Mouse (Mus musculus) bone marrow macrophage, adult 2 months (primary cell): Measurements from ENCODE around the gene Homer3. TPM values are rescaled to one million over a fixed set of nuclear protein-coding genes. Genes with fewer than 3 reads are reported as not detected.

Experiments
- H3K27ac ChIP-seq: 2 replicates; pipeline ENCODE4 v1.5.1; 2012; ENCODE audit warnings: low read depth, low read length; ENCODE audit not compliant: insufficient read depth
- H3K4me1 ChIP-seq: 2 replicates; pipeline ENCODE4 v1.6.1; 2012; ENCODE audit warnings: low read length; ENCODE audit not compliant: control insufficient read depth, insufficient read depth
- H3K4me3 ChIP-seq: 2 replicates; pipeline ENCODE4 v1.5.1; 2012; ENCODE audit warnings: mild to moderate bottlenecking, low read length, moderate library complexity; ENCODE audit not compliant: insufficient read depth
- CTCF ChIP-seq: IDR thresholded peaks from 2 replicates; pipeline ENCODE4 v1.5.1; 2012; ENCODE audit warnings: low read depth, mild to moderate bottlenecking, low read length, moderate library complexity
- POLR2A ChIP-seq: IDR thresholded peaks from 2 replicates; pipeline ENCODE4 v1.6.1; 2012; ENCODE audit warnings: mild to moderate bottlenecking, low read depth, low read length, borderline replicate concordance
- polyA plus RNA-seq: library from polyadenylated mRNA; stranded (reverse); fragments of >200 nt; gene quantifications from 2 replicates; pipeline ENCODE4 v1.2.4, GENCODE M21; 2012; ENCODE audit not compliant: missing spikeins, insufficient read depth, insufficient read length

Gene Homer3
- polyA plus RNA-seq, 1 experiment, result 29.3 TPM

DNA sequence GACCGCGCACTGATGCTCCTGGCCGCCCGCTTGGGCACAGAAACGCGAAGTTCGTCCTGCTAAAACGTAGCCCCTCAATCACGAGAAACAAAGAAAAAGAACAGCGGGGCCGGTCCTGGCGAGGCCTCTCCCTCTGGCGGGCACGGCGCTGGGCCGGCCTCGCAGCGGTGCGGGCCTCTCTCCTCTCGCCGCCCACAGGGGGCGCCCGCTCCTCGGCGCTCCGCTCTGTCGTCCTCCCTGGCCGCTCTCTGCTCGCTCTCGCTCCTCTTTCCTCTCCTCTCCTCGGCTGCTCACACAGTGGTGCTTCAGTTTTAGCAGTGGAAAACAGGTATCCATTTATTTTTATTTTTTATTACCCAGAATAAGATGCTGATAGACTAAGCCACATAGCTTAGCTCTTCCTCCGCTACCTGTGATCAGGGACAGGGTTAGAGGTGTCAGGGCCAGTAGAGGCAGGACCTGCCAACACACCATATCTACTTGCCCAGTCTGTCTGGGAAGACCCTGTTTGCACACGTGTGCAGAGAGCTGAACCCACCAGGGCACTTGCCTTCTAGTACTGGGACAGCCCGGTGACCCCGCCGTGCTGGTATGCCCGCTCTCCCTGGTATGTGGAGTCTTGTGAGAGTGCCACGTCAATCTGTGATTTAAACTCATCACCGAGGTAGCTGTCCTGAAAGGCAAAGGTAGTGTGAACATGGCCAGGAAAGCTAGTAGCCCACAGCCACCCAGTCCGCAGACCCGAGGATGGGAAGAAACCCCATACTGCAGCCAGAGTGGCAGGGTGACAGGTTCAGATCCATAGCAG, 49.6 kb downstream of the Homer3 start:
- TF ChIP-seq POLR2A (no peak), CTCF (no peak)
- Histone ChIP-seq H3K27ac (no peak overlapping the region), H3K4me3 (no peak overlapping the region), H3K4me1 (no peaks in the 10 kb centered on the region)

DNA sequence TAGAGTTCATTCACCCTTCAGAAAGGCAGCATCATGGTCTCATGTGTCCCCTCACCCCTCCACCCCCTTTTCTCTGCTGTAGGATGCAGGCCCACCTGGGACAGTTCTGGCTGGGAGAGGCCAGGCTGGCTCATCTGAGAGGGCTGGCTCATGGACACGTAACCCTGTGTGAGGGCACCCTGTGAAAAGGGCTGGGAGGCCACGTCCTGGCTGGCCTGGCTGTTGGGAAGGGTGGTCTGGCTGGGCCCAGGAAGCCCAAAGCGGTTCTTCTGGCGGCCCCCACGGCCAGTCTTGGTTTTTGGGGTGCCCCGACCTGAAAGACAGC, 50.2 kb downstream of the Homer3 start:
- TF ChIP-seq CTCF, result no peak
- no peak for TF ChIP-seq POLR2A
- Histone ChIP-seq H3K4me3 (no peak overlapping the region), H3K27ac (no peak overlapping the region), H3K4me1 (no peaks in the 10 kb centered on the region)

- H3K4me3 ChIP-seq, result no peak overlapping the region
- H3K4me1 ChIP-seq, result peaks cover 16% of the 10 kb centered on the region
- TF ChIP-seq CTCF, result no peak
- TF ChIP-seq POLR2A, result no peak
- H3K27ac ChIP-seq, result no peak overlapping the region
Observed at GRCm38 (mm10) chr8:70338931-70339330, 56.3 kb downstream of the Homer3 start.

DNA sequence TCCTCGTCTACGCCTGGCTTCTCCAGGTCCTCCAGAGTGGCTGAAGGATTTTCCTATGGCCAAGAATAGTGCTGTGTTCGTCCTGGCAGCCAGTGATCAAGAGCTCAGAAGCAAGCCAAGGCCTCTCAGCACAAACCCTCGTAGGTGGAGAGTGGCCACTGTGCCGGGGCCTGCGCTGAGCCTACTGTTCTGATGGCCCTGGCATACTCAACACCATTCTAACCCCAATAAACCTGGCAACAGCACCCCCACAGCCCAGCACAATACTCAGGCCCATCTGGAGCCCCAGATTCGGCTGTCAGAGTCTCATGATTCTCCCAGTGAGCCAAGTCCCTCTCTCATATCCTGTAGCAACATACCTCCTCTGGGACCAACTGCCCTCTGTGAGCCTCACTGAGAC, 58.0 kb downstream of the Homer3 start:
- Histone ChIP-seq H3K4me1 (peaks cover 16% of the 10 kb centered on the region), H3K4me3 (no peak overlapping the region), H3K27ac (no peak overlapping the region)
- TF ChIP-seq CTCF (no peak), POLR2A (no peak)

DNA sequence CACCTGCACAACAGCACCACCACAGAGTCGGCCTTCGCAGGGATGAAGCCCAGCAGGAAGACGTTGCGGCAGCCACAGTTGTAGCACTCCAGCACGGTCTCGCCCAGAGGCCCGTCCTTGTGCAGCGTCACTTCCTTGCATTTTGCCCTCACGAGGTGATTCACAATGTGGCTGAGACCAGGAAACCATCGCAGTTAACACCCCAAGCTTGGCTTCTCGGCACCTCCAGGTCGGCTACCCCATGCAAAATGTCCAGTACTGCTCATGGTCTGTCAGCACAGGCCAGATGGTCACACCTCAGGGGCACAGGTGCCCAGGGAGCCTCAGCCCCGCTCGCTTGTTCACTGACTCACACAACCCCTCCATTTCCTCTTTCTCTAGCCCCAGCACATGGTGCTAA, 59.4 kb downstream of the Homer3 start:
- Histone ChIP-seq H3K4me3 (no peak overlapping the region), H3K27ac (peak overlapping the region; percentile 37), H3K4me1 (peaks cover 16% of the 10 kb centered on the region)
- TF ChIP-seq CTCF, result no peak
- TF ChIP-seq POLR2A, result no peak

GRCm38 (mm10) chr8:70343076-70343475, 60.4 kb downstream of the Homer3 start:
- H3K4me1 ChIP-seq, result peaks cover 23% of the 10 kb centered on the region
- no peak overlapping the region for H3K27ac ChIP-seq
- TF ChIP-seq CTCF (no peak), POLR2A (no peak)
- no peak overlapping the region for H3K4me3 ChIP-seq

DNA sequence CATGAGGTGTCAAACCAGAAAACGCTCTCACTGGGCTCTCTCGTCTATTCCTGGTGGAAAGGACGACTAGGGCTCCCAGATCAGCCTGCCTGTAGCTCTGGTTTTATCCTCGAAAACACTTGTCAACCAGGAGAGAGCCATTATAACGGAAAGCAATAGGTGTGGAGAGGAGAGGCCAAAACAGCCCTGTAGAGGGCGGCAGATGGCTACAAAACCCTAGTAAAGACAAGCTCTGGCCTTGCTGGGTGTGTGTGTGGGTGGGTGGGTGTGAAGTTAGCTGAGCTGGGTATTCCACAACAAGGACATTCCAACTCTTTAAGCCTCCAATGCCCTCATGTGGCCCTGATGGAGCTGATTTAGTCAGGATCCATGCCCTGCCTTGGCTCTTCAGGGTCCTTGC, 61.1 kb downstream of the Homer3 start:
- Histone ChIP-seq H3K4me1 (peaks cover 28% of the 10 kb centered on the region), H3K27ac (no peak overlapping the region), H3K4me3 (no peak overlapping the region)
- TF ChIP-seq CTCF, result peak; percentile 46
- TF ChIP-seq POLR2A, result no peak

Other genes starting within 250 kb of the Homer3 start
- 47.2 and 51.1 TPM in 2 replicates for gene Mau2, start 240.1 kb upstream of the Homer3 start, polyA plus RNA-seq
- 23.4 and 25.5 TPM in 2 replicates for gene Sugp1, start 240.0 kb upstream of the Homer3 start, polyA plus RNA-seq
- gene Tm6sf2, start 209.9 kb upstream of the Homer3 start, polyA plus RNA-seq, result not detected in 2 replicates
- not detected in 2 replicates for gene Hapln4, start 199.4 kb upstream of the Homer3 start, polyA plus RNA-seq
- not detected in 2 replicates for gene Ncan, start 162.0 kb upstream of the Homer3 start, polyA plus RNA-seq
- gene Nr2c2ap, start 151.5 kb upstream of the Homer3 start, polyA plus RNA-seq, result 21.2 and 21.9 TPM in 2 replicates
- 13.5 and 15.8 TPM in 2 replicates for gene Rfxank, start 143.7 kb upstream of the Homer3 start, polyA plus RNA-seq
- 43.3 and 51.9 TPM in 2 replicates for gene Borcs8, start 143.3 kb upstream of the Homer3 start, polyA plus RNA-seq
- gene Mef2b, start 143.1 kb upstream of the Homer3 start, polyA plus RNA-seq, result not detected in 2 replicates
- gene Tmem161a, start 110.5 kb upstream of the Homer3 start, polyA plus RNA-seq, result 27.5 and 28.1 TPM in 2 replicates
- 2.9 and 3.8 TPM in 2 replicates for gene Slc25a42, start 70.5 kb upstream of the Homer3 start, polyA plus RNA-seq
- gene Sugp2, start 48.6 kb upstream of the Homer3 start, polyA plus RNA-seq, result 24.3 and 26.5 TPM in 2 replicates
- gene Armc6, start 48.4 kb upstream of the Homer3 start, polyA plus RNA-seq, result 5.0 and 6.6 TPM in 2 replicates
- gene Ddx49, start 19.7 kb downstream of the Homer3 start, polyA plus RNA-seq, result 23.9 and 24.3 TPM in 2 replicates
- 119 and 139 TPM in 2 replicates for gene Cope, start 19.7 kb downstream of the Homer3 start, polyA plus RNA-seq
- not detected in 2 replicates for gene Cers1, start 32.9 kb downstream of the Homer3 start, polyA plus RNA-seq
- gene Gdf1, start 47.0 kb downstream of the Homer3 start, polyA plus RNA-seq, result not detected in 2 replicates
- gene Upf1, start 70.5 kb downstream of the Homer3 start, polyA plus RNA-seq, result 30.6 and 31.6 TPM in 2 replicates
- 1.1 and 1.2 TPM in 2 replicates for gene Comp, start 90.7 kb downstream of the Homer3 start, polyA plus RNA-seq
- 8.4 and 8.9 TPM in 2 replicates for gene Crtc1, start 156.8 kb downstream of the Homer3 start, polyA plus RNA-seq
- 10.8 and 10.9 TPM in 2 replicates for gene Klhl26, start 194.1 kb downstream of the Homer3 start, polyA plus RNA-seq
- gene Tmem59l, start 204.5 kb downstream of the Homer3 start, polyA plus RNA-seq, result not detected in 2 replicates
- gene Crlf1, start 210.3 kb downstream of the Homer3 start, polyA plus RNA-seq, result 0.97 and 1.0 TPM in 2 replicates
- 80.7 and 86.0 TPM in 2 replicates for gene Rex1bd, start 223.9 kb downstream of the Homer3 start, polyA plus RNA-seq
- 825 and 873 TPM in 2 replicates for gene Uba52, start 228.0 kb downstream of the Homer3 start, polyA plus RNA-seq
- gene Fkbp8, start 244.9 kb downstream of the Homer3 start, polyA plus RNA-seq, result 163 and 178 TPM in 2 replicates
- 82.2 and 82.3 TPM in 2 replicates for gene Kxd1, start 245.1 kb downstream of the Homer3 start, polyA plus RNA-seq